7 mouse cellular contexts compared by ENCODE assay signal in genomic region chr6:126702116-126702515, GRCm38 (mm10). TPM values are rescaled to one million over a fixed set of nuclear protein-coding genes. Genes with fewer than 3 reads are reported as not detected.
DNase-seq lines count a peak whose midpoint lies in the region; ATAC-seq lines count a peak whose summit lies in the region.

No protein-coding gene starts in this region.

- H3K4me1 ChIP-seq in limb, embryonic 11.5 days (ENCODE audit: control insufficient read depth, insufficient read depth, low read length), result no peaks in the 10 kb centered on the region
- H3K4me1 ChIP-seq in midbrain, embryonic 13.5 days (replicated peaks), result peaks cover 7% of the 10 kb centered on the region

- WGBS in limb, embryonic 11.5 days, result 2% methylated on average over 12 of the region's 12 CpGs
- 3% methylated on average over 12 of the region's 12 CpGs for WGBS in midbrain, embryonic 13.5 days

- no peak overlapping the region for H3K4me3 ChIP-seq in limb, embryonic 11.5 days (ENCODE audit: low read depth, low read length)
- no peak overlapping the region for H3K4me3 ChIP-seq in midbrain, embryonic 13.5 days (replicated peaks)

- peak; percentile 66; the same call in 1 of the 2 replicates for ATAC-seq in limb, embryonic 11.5 days (ENCODE audit: insufficient number of reproducible peaks, low FRiP score, low TSS enrichment, low read depth)
- peak; percentile 79 for ATAC-seq in midbrain, embryonic 13.5 days

- H3K9me3 ChIP-seq in limb, embryonic 11.5 days (ENCODE audit: control insufficient read depth, low read length), result no peaks in the 10 kb centered on the region
- no peaks in the 10 kb centered on the region for H3K9me3 ChIP-seq in midbrain, embryonic 13.5 days

- H3K27me3 ChIP-seq in limb, embryonic 11.5 days (ENCODE audit: control insufficient read depth, insufficient read depth, low read length), result no peaks in the 10 kb centered on the region
- peaks cover 11% of the 10 kb centered on the region; the same call in 1 of the 2 replicates for H3K27me3 ChIP-seq in midbrain, embryonic 13.5 days

- H3K27ac ChIP-seq in limb, embryonic 11.5 days (replicated peaks; ENCODE audit: low read depth, low read length), result no peak overlapping the region
- no peak overlapping the region for H3K27ac ChIP-seq in midbrain, embryonic 13.5 days

- peak overlapping the region; percentile 11; the same call in 1 of the 2 replicates for H3K4me2 ChIP-seq in limb, embryonic 11.5 days (ENCODE audit: low read depth, severe bottlenecking)
- H3K4me2 ChIP-seq in midbrain, embryonic 13.5 days (replicated peaks), result peak overlapping the region; percentile 38

- H3K36me3 ChIP-seq in limb, embryonic 11.5 days (ENCODE audit: control insufficient read depth, insufficient read depth, low read length), result no peaks in the 10 kb centered on the region
- no peaks in the 10 kb centered on the region for H3K36me3 ChIP-seq in midbrain, embryonic 13.5 days

- DNase-seq in adrenal gland, adult 2 months, result peak; percentile 73
- DNase-seq in embryo, embryonic 11 days, result peak; percentile 86
- DNase-seq in gonadal fat pad, adult 2 months (ENCODE audit: low read depth), result peak; percentile 8
- peak; percentile 83 for DNase-seq in kidney, adult 18-20 months
- DNase-seq in limb, embryonic 11.5 days (ENCODE audit: low spot score), result peak; percentile 92
- peak; percentile 2 for DNase-seq in spleen, adult 12 weeks (ENCODE audit: low spot score)

- no peak overlapping the region for H3K9ac ChIP-seq in limb, embryonic 11.5 days (ENCODE audit: low read length)
- H3K9ac ChIP-seq in midbrain, embryonic 13.5 days (replicated peaks), result peak overlapping the region; percentile 42; the same call in 1 of the 2 replicates

RNA-seq across cellular contexts. Expression of gene Kcna6, which starts 38.4 kb away (rescaled TPM):
- 1 to 10 TPM in 1 of 2 experiments, under 1 TPM in 1; 0.81 to 1.1 TPM for total RNA-seq in adrenal gland, adult 2 months (2021)
- 0.47 and 0.66 TPM in 2 replicates for polyA plus RNA-seq in adrenal gland, adult 2 months (2012; rRNA removed)
- 0.24 and 0.67 TPM in 2 replicates for polyA plus RNA-seq in gonadal fat pad, adult 2 months (2012; rRNA removed)
- polyA plus RNA-seq in limb, embryonic 11.5 days (2014; fragmentation: Nextera tagmentation; extraction: Ambion mirVana), result 5.3 and 6.8 TPM in 2 replicates
- polyA plus RNA-seq in midbrain, embryonic 13.5 days (2015; fragmentation: Nextera tagmentation; extraction: Ambion mirVana), result 8.4 and 9.3 TPM in 2 replicates

RNA-seq across cellular contexts. Expression of gene Kcna1, which starts 55.9 kb away (rescaled TPM):
- 1 to 10 TPM; 1.2 to 1.9 TPM for total RNA-seq in adrenal gland, adult 2 months (2021)
- 0.71 and 0.79 TPM in 2 replicates for polyA plus RNA-seq in adrenal gland, adult 2 months (2012; rRNA removed)
- 2.9 and 6.6 TPM in 2 replicates for polyA plus RNA-seq in gonadal fat pad, adult 2 months (2012; rRNA removed)
- 0.23 and 0.38 TPM in 2 replicates for polyA plus RNA-seq in limb, embryonic 11.5 days (2014; fragmentation: Nextera tagmentation; extraction: Ambion mirVana)
- polyA plus RNA-seq in midbrain, embryonic 13.5 days (2015; fragmentation: Nextera tagmentation; extraction: Ambion mirVana), result 1.5 and 2.5 TPM in 2 replicates

Comparison
In these comparisons a context has a peak if more than half of its experiments do, and no peak if none do; other contexts are left out.
1. DNase-seq: peak in every context shown above with its lines; median percentile 92 in limb, embryonic 11.5 days; 86 in embryo, embryonic 11 days; 83 in kidney, adult 18-20 months; 73 in adrenal gland, adult 2 months; 8 in gonadal fat pad, adult 2 months; 2 in spleen, adult 12 weeks.